Comparison of ENCODE assay signal across 8 mouse cellular contexts in the genomic region with DNA sequence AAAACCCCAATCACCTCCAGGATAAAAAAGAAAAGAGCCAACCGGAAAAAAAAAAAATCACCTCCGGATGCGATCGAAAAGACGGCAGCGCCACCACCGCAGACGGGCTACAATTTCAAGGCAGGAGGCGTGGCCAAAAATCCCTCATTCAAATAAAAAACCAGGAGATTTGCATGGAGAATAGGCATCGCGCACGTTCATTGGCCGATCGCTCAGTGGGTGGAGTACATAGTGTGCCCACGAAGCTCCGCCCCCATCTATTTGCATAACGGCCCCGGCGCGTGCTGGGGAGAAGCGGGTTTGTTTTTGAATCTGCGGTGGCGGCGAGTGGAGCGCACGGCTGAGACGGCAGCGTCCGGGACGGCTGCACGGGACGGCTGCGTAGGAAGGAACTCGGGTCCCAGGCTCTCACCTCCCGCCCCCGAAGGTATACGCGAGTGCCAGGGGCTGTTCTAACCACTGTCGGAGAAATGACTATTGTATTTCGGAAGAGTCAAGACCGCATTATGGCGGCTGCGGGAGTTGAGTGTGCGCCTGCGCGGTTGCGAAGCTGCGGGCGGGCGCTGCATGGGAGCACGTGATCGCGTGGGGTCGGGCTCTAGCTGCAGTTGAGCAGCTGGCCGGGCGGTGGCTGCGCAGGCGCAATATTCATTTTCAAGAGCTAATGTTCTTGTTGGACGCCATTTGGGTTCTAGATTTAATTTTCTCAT. TPM values are rescaled to one million over a fixed set of nuclear protein-coding genes. Genes with fewer than 3 reads are reported as not detected.
A peak's percentile ranks its signal among the peaks of the same experiment; 100 is the strongest.
DNase-seq lines count a peak whose midpoint lies in the region; ATAC-seq and TF ChIP-seq lines count a peak whose summit lies in the region.

No protein-coding gene starts in this region.

- peak; percentile 90 for DNase-seq in 3134 (ENCODE audit: extremely low read depth, insufficient read length, low spot score)
- peak; percentile 97 for DNase-seq in heart, adult 8-10 months (ENCODE audit: low spot score)
- peak; percentile 98 for DNase-seq in kidney, adult 8-10 months
- DNase-seq in midbrain, embryonic 14.5 days: peak; percentile 98
- DNase-seq in spleen, adult 12 weeks (ENCODE audit: low spot score): peak; percentile 94

- TF ChIP-seq POLR2A in bone marrow macrophage, adult 2 months (IDR thresholded peaks at IDR 0.05; ENCODE audit: borderline replicate concordance, low read depth, low read length): 0 out of 2 replicates have a peak, but pooled peaks have one; percentile 31

- peak overlapping the region; percentile 93 for H3K27ac ChIP-seq in bone marrow macrophage, adult 2 months (ENCODE audit: insufficient read depth, low read depth, low read length)
- peak overlapping the region; percentile 99 for H3K27ac ChIP-seq in embryonic facial prominence, embryonic 15.5 days (replicated peaks)
- H3K27ac ChIP-seq in limb, embryonic 12.5 days: peak overlapping the region; percentile 98
- peak overlapping the region; percentile 98 for H3K27ac ChIP-seq in midbrain, embryonic 14.5 days (replicated peaks; ENCODE audit: low read depth, low read length)

- 0 out of 2 replicates have a peak, but pooled peaks cover 3% of the 10 kb centered on the region for H3K9me3 ChIP-seq in embryonic facial prominence, embryonic 15.5 days (replicated peaks)
- peaks cover 11% of the 10 kb centered on the region for H3K9me3 ChIP-seq in limb, embryonic 12.5 days
- H3K9me3 ChIP-seq in midbrain, embryonic 14.5 days (ENCODE audit: control insufficient read depth, low read length): peaks cover 14% of the 10 kb centered on the region

- H3K36me3 ChIP-seq in embryonic facial prominence, embryonic 15.5 days: peaks cover 11% of the 10 kb centered on the region
- H3K36me3 ChIP-seq in limb, embryonic 12.5 days: peaks cover 18% of the 10 kb centered on the region
- H3K36me3 ChIP-seq in midbrain, embryonic 14.5 days (ENCODE audit: control insufficient read depth, insufficient read depth, low read length): no peaks in the 10 kb centered on the region

- peak; percentile 98 for ATAC-seq in embryonic facial prominence, embryonic 15.5 days (ENCODE audit: insufficient number of reproducible peaks, low FRiP score, low TSS enrichment, low read depth)
- peak; percentile 96 for ATAC-seq in limb, embryonic 12.5 days (ENCODE audit: insufficient number of reproducible peaks, insufficient read depth, low FRiP score, low TSS enrichment, low read depth)
- peak; percentile 99 for ATAC-seq in midbrain, embryonic 14.5 days (ENCODE audit: low FRiP score, low TSS enrichment)

- H3K27me3 ChIP-seq in embryonic facial prominence, embryonic 15.5 days: no peaks in the 10 kb centered on the region
- H3K27me3 ChIP-seq in limb, embryonic 12.5 days: no peaks in the 10 kb centered on the region
- no peaks in the 10 kb centered on the region for H3K27me3 ChIP-seq in midbrain, embryonic 14.5 days (ENCODE audit: control insufficient read depth, insufficient read depth, low read length)

- TF ChIP-seq CTCF in bone marrow macrophage, adult 2 months (IDR thresholded peaks at IDR 0.05; ENCODE audit: low read depth, low read length): 0 out of 2 replicates have a peak, but pooled peaks have one; percentile 20

- WGBS in embryonic facial prominence, embryonic 15.5 days: under 1% methylated on average over 59 of the region's 59 CpGs
- under 1% methylated on average over 59 of the region's 59 CpGs for WGBS in limb, embryonic 12.5 days
- WGBS in midbrain, embryonic 14.5 days: under 1% methylated on average over 59 of the region's 59 CpGs

- H3K4me2 ChIP-seq in embryonic facial prominence, embryonic 15.5 days (replicated peaks): peak overlapping the region; percentile 43
- H3K4me2 ChIP-seq in limb, embryonic 12.5 days: peak overlapping the region; percentile 44
- H3K4me2 ChIP-seq in midbrain, embryonic 14.5 days (ENCODE audit: low read length): peak overlapping the region; percentile 42

- H3K4me3 ChIP-seq in bone marrow macrophage, adult 2 months (ENCODE audit: insufficient read depth, low read length): peak overlapping the region; percentile 79
- peak overlapping the region; percentile 73 for H3K4me3 ChIP-seq in embryonic facial prominence, embryonic 15.5 days (replicated peaks)
- peak overlapping the region; percentile 61 for H3K4me3 ChIP-seq in limb, embryonic 12.5 days (replicated peaks)
- peak overlapping the region; percentile 62 for H3K4me3 ChIP-seq in midbrain, embryonic 14.5 days (replicated peaks; ENCODE audit: low read depth, low read length)

- H3K4me1 ChIP-seq in bone marrow macrophage, adult 2 months (ENCODE audit: control insufficient read depth, insufficient read depth, low read length): peaks cover 8% of the 10 kb centered on the region
- 0 out of 2 replicates have a peak, but pooled peaks cover 3% of the 10 kb centered on the region for H3K4me1 ChIP-seq in embryonic facial prominence, embryonic 15.5 days
- H3K4me1 ChIP-seq in limb, embryonic 12.5 days (replicated peaks): peaks cover 7% of the 10 kb centered on the region; the same call in 1 of the 2 replicates
- H3K4me1 ChIP-seq in midbrain, embryonic 14.5 days (ENCODE audit: control insufficient read depth, insufficient read depth, low read length): peaks cover 3% of the 10 kb centered on the region; the same call in 1 of the 2 replicates

- peak overlapping the region; percentile 42 for H3K9ac ChIP-seq in embryonic facial prominence, embryonic 15.5 days
- peak overlapping the region; percentile 69 for H3K9ac ChIP-seq in limb, embryonic 12.5 days (replicated peaks)
- H3K9ac ChIP-seq in midbrain, embryonic 14.5 days (replicated peaks; ENCODE audit: low read length): peak overlapping the region; percentile 70

RNA-seq across cellular contexts. Expression of a gene that starts 12.7 kb away (rescaled TPM):
- polyA plus RNA-seq in bone marrow macrophage, adult 2 months (2012; ENCODE audit: insufficient read depth, insufficient read length, missing spikeins): 34.7 and 37.2 TPM in 2 replicates
- 35.5 and 37.5 TPM in 2 replicates for polyA plus RNA-seq in embryonic facial prominence, embryonic 15.5 days (2015; fragmentation: Nextera tagmentation; extraction: Ambion mirVana)
- 10 to 100 TPM; 68.3 to 94.1 (median 76.8) TPM for total RNA-seq in heart, adult 8-10 months (2022)
- 43.5 and 51.0 TPM in 2 replicates for polyA plus RNA-seq in limb, embryonic 12.5 days (2016; fragmentation: Nextera tagmentation; extraction: Ambion mirVana)
- 49.8 and 57.9 TPM in 2 replicates for polyA plus RNA-seq in midbrain, embryonic 14.5 days (2014; fragmentation: Nextera tagmentation; extraction: Ambion mirVana)

Comparison
In these comparisons a context has a peak if more than half of its experiments do, and no peak if none do; other contexts are left out.
1. Peak in every context shown above with its lines: DNase-seq, ATAC-seq, H3K4me3 ChIP-seq and H3K27ac ChIP-seq.